Mouse (Mus musculus) small intestine, adult 2 months (tissue): ENCODE data around the gene Abcc3. TPM values are rescaled to one million over a fixed set of nuclear protein-coding genes. Genes with fewer than 3 reads are reported as not detected.
A peak's percentile ranks its signal among the peaks of the same experiment; 100 is the strongest.

Source experiments
- H3K27ac ChIP-seq: fragments of 200-500 bp; 2 replicates; pipeline ENCODE4 v1.5.1; 2012; ENCODE audit warnings: low read depth, low read length, control low read depth, inconsistent platforms; ENCODE audit not compliant: insufficient read depth
- H3K27me3 ChIP-seq: fragments of 200-500 bp; 2 replicates; pipeline ENCODE4 v1.6.1; 2012; ENCODE audit warnings: mild to moderate bottlenecking, moderate library complexity, low read length, inconsistent platforms; ENCODE audit not compliant: control insufficient read depth, insufficient read depth
- H3K36me3 ChIP-seq: fragments of 200-500 bp; 2 replicates; pipeline ENCODE4 v1.6.1; 2012; ENCODE audit warnings: mild to moderate bottlenecking, low read length, control low read depth, inconsistent platforms; ENCODE audit not compliant: control insufficient read depth, insufficient read depth
- H3K4me1 ChIP-seq: fragments of 200-500 bp; 2 replicates; pipeline ENCODE4 v1.6.1; 2012; ENCODE audit warnings: low read length, inconsistent platforms, mixed read lengths; ENCODE audit not compliant: control insufficient read depth, insufficient read depth, insufficient read length
- H3K4me3 ChIP-seq: fragments of 200-500 bp; 2 replicates; pipeline ENCODE4 v1.5.1; 2012; ENCODE audit warnings: low read depth, mild to moderate bottlenecking, control low read depth, inconsistent platforms, low read length, moderate library complexity
- CTCF ChIP-seq: fragments of 200-500 bp; IDR thresholded peaks from 2 replicates; pipeline ENCODE4 v1.5.1; 2012; ENCODE audit warnings: low read depth, mild to moderate bottlenecking, control low read depth, inconsistent platforms, low read length, moderate library complexity, mixed read lengths; ENCODE audit not compliant: insufficient replicate concordance, insufficient read length; ENCODE audit errors: extremely low read depth
- POLR2A ChIP-seq: fragments of 200-500 bp; IDR thresholded peaks from 2 replicates; pipeline ENCODE4 v1.6.1; 2012; ENCODE audit warnings: low read depth, mild to moderate bottlenecking, control low read depth, inconsistent platforms, low read length, moderate library complexity
- WGBS: fragments of 180-500 bp; shearing (Covaris S2); methylation state at CpG from one replicate; pipeline ENCODE4 v1.1.7; 2018; 5-methylcytosine and 5-hydroxymethylcytosine counted together
- polyA plus RNA-seq: library from polyadenylated mRNA; depleted of rRNA; stranded (reverse); fragments of >200 nt; gene quantifications from 2 replicates; pipeline ENCODE4 v1.2.3, GENCODE M21; 2012

The Abcc3 gene
- polyA plus RNA-seq, 1 experiment, result 42.4 TPM

GRCm38 (mm10) chr11:94330211-94330610, 62.6 kb downstream of the Abcc3 start:
- Histone ChIP-seq H3K36me3 (peaks cover 6% of the 10 kb centered on the region), H3K27me3 (no peaks in the 10 kb centered on the region), H3K27ac (peak overlapping the region; percentile 91), H3K4me3 (no peak overlapping the region), H3K4me1 (peaks cover 21% of the 10 kb centered on the region; the same call in 1 of the 2 replicates)
- no peak for TF ChIP-seq POLR2A
- TF ChIP-seq CTCF, result no peak
- WGBS, result 55% methylated on average over 3 of the region's 3 CpGs

DNA sequence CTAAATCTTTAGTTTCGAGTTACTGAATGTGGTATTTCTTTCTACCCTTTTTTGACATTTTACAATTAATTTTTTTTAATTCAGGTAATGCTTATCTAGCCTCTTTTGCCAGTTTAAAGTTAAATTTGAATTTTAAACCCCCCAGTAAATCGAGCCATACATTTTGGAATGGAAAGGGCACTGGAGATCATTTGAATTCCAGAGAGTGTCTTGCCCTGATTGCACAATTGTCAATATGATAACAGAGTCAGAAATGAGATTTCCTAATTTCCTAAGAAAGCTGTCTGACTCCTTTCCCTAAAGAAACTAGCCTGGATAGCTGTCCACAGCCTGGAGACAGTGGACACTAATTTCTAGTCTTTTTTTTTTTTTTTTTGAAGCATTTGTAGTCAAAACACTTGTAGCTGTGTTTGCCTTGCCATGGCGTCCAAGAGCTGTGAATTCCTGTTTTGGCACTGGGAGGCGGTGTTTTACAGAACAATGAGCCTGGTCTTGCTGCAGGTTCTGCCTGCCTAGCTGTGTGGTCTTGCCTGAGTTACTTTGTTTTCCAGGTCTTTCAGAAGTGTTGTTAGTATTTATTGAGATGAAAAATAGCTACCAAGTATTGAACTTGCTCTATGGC, 63.4 kb downstream of the Abcc3 start:
- Histone ChIP-seq H3K4me3 (no peak overlapping the region), H3K36me3 (peaks cover 2% of the 10 kb centered on the region), H3K4me1 (peaks cover 18% of the 10 kb centered on the region; the same call in 1 of the 2 replicates), H3K27me3 (no peaks in the 10 kb centered on the region), H3K27ac (peak overlapping the region; percentile 56; the same call in 1 of the 2 replicates)
- 37% methylated on average over 4 of the region's 4 CpGs for WGBS
- TF ChIP-seq CTCF, result peak; percentile 20; the same call in 1 of the 2 replicates
- no peak for TF ChIP-seq POLR2A

DNA sequence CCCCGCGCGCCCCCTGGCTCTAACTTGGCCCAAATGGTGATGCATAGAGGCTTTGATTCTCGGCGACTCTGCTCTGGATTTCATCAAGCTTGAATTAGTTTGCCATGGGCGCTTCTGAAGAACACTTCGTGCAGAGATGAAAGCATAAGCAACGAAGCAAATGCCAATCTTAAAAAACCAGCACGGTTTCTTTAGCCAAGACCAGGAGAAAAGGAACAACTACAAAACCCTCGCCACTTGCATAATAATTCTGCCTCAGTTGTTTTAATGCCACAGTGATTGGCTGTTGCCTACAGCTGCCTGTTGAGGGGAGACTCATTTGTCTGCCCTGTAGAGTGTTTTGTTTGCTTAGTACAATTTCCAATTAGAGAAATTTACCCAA, 64.2 kb downstream of the Abcc3 start:
- no peak for TF ChIP-seq CTCF
- no peak for TF ChIP-seq POLR2A
- Histone ChIP-seq H3K36me3 (peaks cover 1% of the 10 kb centered on the region; the same call in 1 of the 2 replicates), H3K4me3 (peak overlapping the region; percentile 73), H3K27me3 (no peaks in the 10 kb centered on the region), H3K27ac (peak overlapping the region; percentile 56), H3K4me1 (peaks cover 14% of the 10 kb centered on the region; the same call in 1 of the 2 replicates)
- 4% methylated on average over 10 of the region's 10 CpGs for WGBS

- WGBS, result 1% methylated on average over 64 of the region's 78 CpGs
- peaks cover 12% of the 10 kb centered on the region; the same call in 1 of the 2 replicates for H3K4me1 ChIP-seq
- TF ChIP-seq POLR2A (peak; percentile 77), CTCF (no peak)
These were observed 64.8 kb downstream of the Abcc3 start, which contains the start of gene Ankrd40 for GRCm38 (mm10) chr11:94327693-94328643. Gene Ankrd40, plus strand, starts transcription at chr11:94328001.

GRCm38 (mm10) chr11:94326961-94327411, 65.8 kb downstream of the Abcc3 start:
- Histone ChIP-seq H3K27ac (peak overlapping the region; percentile 10), H3K36me3 (no peaks in the 10 kb centered on the region), H3K27me3 (no peaks in the 10 kb centered on the region), H3K4me1 (peaks cover 12% of the 10 kb centered on the region; the same call in 1 of the 2 replicates), H3K4me3 (no peak overlapping the region)
- TF ChIP-seq POLR2A (no peak), CTCF (no peak)
- WGBS, result 15% methylated on average over 10 of the region's 10 CpGs

More at GRCm38 (mm10) chr11:94327693-94328643, 64.8 kb downstream of the Abcc3 start, which contains the start of gene Ankrd40:
- Histone ChIP-seq H3K36me3 (peaks cover 1% of the 10 kb centered on the region; the same call in 1 of the 2 replicates), H3K4me3 (peak within 1 kb of the TSS; percentile 73), H3K27ac (peak within 1 kb of the TSS; percentile 79), H3K27me3 (no peaks in the 10 kb centered on the region)

GRCm38 (mm10) chr11:94324618-94325017, 68.2 kb downstream of the Abcc3 start:
- no peak for TF ChIP-seq CTCF
- TF ChIP-seq POLR2A, result no peak
- Histone ChIP-seq H3K27me3 (no peaks in the 10 kb centered on the region), H3K4me3 (no peak overlapping the region), H3K27ac (no peak overlapping the region), H3K4me1 (peaks cover 1% of the 10 kb centered on the region; the same call in 1 of the 2 replicates), H3K36me3 (no peaks in the 10 kb centered on the region)
- WGBS, result 92% methylated on average over 5 of the region's 5 CpGs
